Mouse (Mus musculus): ENCODE results near the gene AL607142.1. TPM values are rescaled to one million over a fixed set of nuclear protein-coding genes. Genes with fewer than 3 reads are reported as not detected.

AL607142.1 gene
- total and polyA plus RNA-seq, 3 experiments = not detected

DNA sequence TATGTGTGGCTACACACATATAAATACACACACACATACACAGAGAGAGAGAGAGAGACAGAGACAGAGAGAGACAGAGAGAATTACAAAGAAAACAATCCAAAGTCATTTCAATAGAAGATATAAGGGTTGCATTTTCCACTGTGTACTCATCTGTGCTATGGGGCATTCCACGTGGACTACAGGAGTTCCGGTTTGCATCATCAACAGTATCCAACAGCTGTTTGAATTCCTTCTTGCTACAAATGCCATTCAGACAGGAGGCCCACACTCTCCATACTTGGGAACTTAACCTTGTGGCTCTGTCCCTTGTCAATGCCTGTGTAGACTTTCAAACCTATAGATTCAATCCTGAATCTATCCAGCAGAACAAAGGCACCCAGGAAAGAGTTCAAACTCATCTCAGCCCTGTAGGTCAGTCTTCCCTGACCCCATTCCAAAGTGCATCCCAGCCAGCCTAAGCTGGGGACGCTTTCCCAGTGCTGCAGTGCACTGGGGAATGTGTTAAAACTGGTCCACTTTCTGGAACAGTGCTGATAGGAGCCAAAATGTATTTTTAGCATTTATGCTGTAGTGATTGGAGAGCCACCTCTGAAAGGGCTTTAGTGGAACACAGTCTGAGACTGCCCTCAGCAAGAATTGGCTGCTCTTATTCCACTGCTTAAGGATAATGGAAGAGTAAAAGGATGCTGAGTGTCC, 4.2 kb downstream of the AL607142.1 start:
- no peaks in the 10 kb centered on the region for H3K4me1 ChIP-seq (ENCODE audit: control insufficient read depth in 1 of 2, insufficient read depth in 2 of 2, low read length in 2 of 2)
- no peaks in the 10 kb centered on the region for H3K27me3 ChIP-seq (ENCODE audit: control insufficient read depth in 1 of 2, insufficient read depth in 2 of 2, low read length in 2 of 2)
- no peak overlapping the region for H3K4me3 ChIP-seq (ENCODE audit: control insufficient read depth in 1 of 2, insufficient read depth in 1 of 2, low read depth in 2 of 2, low read length in 2 of 2)
- no peaks in the 10 kb centered on the region for H3K79me2 ChIP-seq (ENCODE audit: control insufficient read depth, insufficient read depth, low read length, poor library complexity)
- no peak for DNase-seq (ENCODE audit: low read depth, low spot score)
- no peaks in the 10 kb centered on the region for H3K36me3 ChIP-seq (ENCODE audit: control insufficient read depth in 1 of 2, insufficient read depth in 2 of 2, low read length in 2 of 2)
- no peak overlapping the region for H3K27ac ChIP-seq (ENCODE audit: control insufficient read depth, low read depth, low read length)
- no peaks in the 10 kb centered on the region for H3K9me3 ChIP-seq (replicated peaks; ENCODE audit: insufficient read depth, low read length)
- TF ChIP-seq POLR2AphosphoS5 (IDR thresholded peaks at IDR 0.05; ENCODE audit: borderline replicate concordance, low read depth, low read length) (no peak), GATA1 (IDR thresholded peaks at IDR 0.05; ENCODE audit: low read depth, low read length) (no peak), POLR2AphosphoS2 (IDR thresholded peaks at IDR 0.05; ENCODE audit: low read length) (no peak), CHD2 (IDR thresholded peaks at IDR 0.05; ENCODE audit: low read length) (no peak), MXI1 (IDR thresholded peaks at IDR 0.05; ENCODE audit: low read depth, low read length) (no peak), NRF1 (IDR thresholded peaks at IDR 0.05; ENCODE audit: insufficient read depth, low read depth, low read length, poor library complexity, severe bottlenecking) (no peak), MYC (IDR thresholded peaks at IDR 0.05; ENCODE audit: low read depth, low read length) (no peak), SIN3A (IDR thresholded peaks at IDR 0.05; ENCODE audit: low read length) (no peak), USF2 (IDR thresholded peaks at IDR 0.05; ENCODE audit: borderline replicate concordance in 1 of 2, insufficient read depth in 1 of 2, low read depth in 1 of 2, low read length in 2 of 2) (no peak), ZKSCAN1 (IDR thresholded peaks at IDR 0.05; ENCODE audit: low read depth, low read length) (no peak), ZNF384 (IDR thresholded peaks at IDR 0.05; ENCODE audit: low read depth, low read length) (no peak), CHD1 (IDR thresholded peaks at IDR 0.05; ENCODE audit: low read depth, low read length) (no peak), MYB (IDR thresholded peaks at IDR 0.05; ENCODE audit: low read depth, low read length) (no peak)
- H3K9ac ChIP-seq (ENCODE audit: control insufficient read depth, low read depth, low read length, poor library complexity, severe bottlenecking) = no peak overlapping the region

DNA sequence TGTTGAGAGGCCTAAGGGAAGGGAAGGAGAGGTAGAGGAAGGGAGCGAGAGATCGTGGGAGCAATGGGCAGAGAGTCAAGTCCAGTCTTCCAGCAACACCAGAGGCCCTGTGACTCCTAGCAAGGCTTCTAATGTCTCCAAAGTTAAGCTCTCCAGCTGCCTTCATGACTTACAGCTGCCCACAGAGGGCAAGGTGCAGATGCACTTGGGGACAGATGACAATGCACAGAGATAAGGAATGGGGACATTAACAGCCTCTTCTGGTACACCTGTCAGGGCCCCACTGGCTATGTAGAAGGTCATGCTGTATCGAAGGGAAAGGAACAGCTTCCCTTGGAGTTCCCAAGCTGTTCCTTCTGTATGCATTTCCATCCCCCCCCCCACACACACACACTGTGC, 4.8 kb downstream of the AL607142.1 start:
- no peak overlapping the region for H3K27ac ChIP-seq (ENCODE audit: control insufficient read depth, low read depth, low read length)
- no peaks in the 10 kb centered on the region for H3K9me3 ChIP-seq (replicated peaks; ENCODE audit: insufficient read depth, low read length)
- H3K36me3 ChIP-seq (ENCODE audit: control insufficient read depth in 1 of 2, insufficient read depth in 2 of 2, low read length in 2 of 2) = no peaks in the 10 kb centered on the region
- no peak overlapping the region for H3K9ac ChIP-seq (ENCODE audit: control insufficient read depth, low read depth, low read length, poor library complexity, severe bottlenecking)
- H3K79me2 ChIP-seq (ENCODE audit: control insufficient read depth, insufficient read depth, low read length, poor library complexity) = no peaks in the 10 kb centered on the region
- H3K4me3 ChIP-seq (ENCODE audit: control insufficient read depth in 1 of 2, insufficient read depth in 1 of 2, low read depth in 2 of 2, low read length in 2 of 2) = no peak overlapping the region
- TF ChIP-seq TCF12 (IDR thresholded peaks at IDR 0.05; ENCODE audit: low read depth, low read length) (no peak), USF1 (IDR thresholded peaks at IDR 0.05; ENCODE audit: low read depth, low read length) (no peak), CTCF (IDR thresholded peaks at IDR 0.05 in 2 of 3, conservative IDR thresholded peaks at IDR 0.05 in 1 of 3; ENCODE audit: control insufficient read depth in 1 of 3, insufficient read depth in 1 of 3, low read depth in 2 of 3, low read length in 3 of 3, poor library complexity in 1 of 3, severe bottlenecking in 1 of 3) (no peak), MXI1 (IDR thresholded peaks at IDR 0.05; ENCODE audit: low read depth, low read length) (no peak), USF2 (IDR thresholded peaks at IDR 0.05; ENCODE audit: borderline replicate concordance in 1 of 2, insufficient read depth in 1 of 2, low read depth in 1 of 2, low read length in 2 of 2) (no peak), CHD2 (IDR thresholded peaks at IDR 0.05; ENCODE audit: low read length) (no peak), POLR2AphosphoS5 (IDR thresholded peaks at IDR 0.05; ENCODE audit: borderline replicate concordance, low read depth, low read length) (no peak), GABPA (IDR thresholded peaks at IDR 0.05; ENCODE audit: low read depth, low read length) (no peak), MAZ (IDR thresholded peaks at IDR 0.05; ENCODE audit: low read depth, low read length) (no peak), POLR2AphosphoS2 (IDR thresholded peaks at IDR 0.05; ENCODE audit: low read length) (no peak), SMC3 (IDR thresholded peaks at IDR 0.05; ENCODE audit: low read depth, low read length) (no peak), UBTF (IDR thresholded peaks at IDR 0.05; ENCODE audit: borderline replicate concordance, insufficient read depth, low read depth, low read length) (no peak), ZMIZ1 (IDR thresholded peaks at IDR 0.05; ENCODE audit: low read depth, low read length) (no peak), TBP (IDR thresholded peaks at IDR 0.05; ENCODE audit: low read depth, low read length) (no peak), ZC3H11A (IDR thresholded peaks at IDR 0.05; ENCODE audit: low read depth, low read length) (no peak), POLR2A (IDR thresholded peaks at IDR 0.05; ENCODE audit: control insufficient read depth in 1 of 2, insufficient read depth in 1 of 2, low read depth in 1 of 2, low read length in 2 of 2, poor library complexity in 1 of 2) (no peak), TAL1 (IDR thresholded peaks at IDR 0.05; ENCODE audit: low read length) (no peak), NELFE (IDR thresholded peaks at IDR 0.05; ENCODE audit: low read depth, low read length) (no peak), MYB (IDR thresholded peaks at IDR 0.05; ENCODE audit: low read depth, low read length) (no peak)
- no peaks in the 10 kb centered on the region for H3K4me1 ChIP-seq (ENCODE audit: control insufficient read depth in 1 of 2, insufficient read depth in 2 of 2, low read length in 2 of 2)
- DNase-seq (ENCODE audit: low read depth, low spot score) = no peak
- H3K27me3 ChIP-seq (ENCODE audit: control insufficient read depth in 1 of 2, insufficient read depth in 2 of 2, low read length in 2 of 2) = no peaks in the 10 kb centered on the region

Data from MEL (cell line).